Mouse (Mus musculus) brain, embryonic 14.5 days (tissue): ENCODE data around the gene Chrnd.

ENCODE experiments used
- CTCF ChIP-seq: fragments of 200-500 bp; IDR thresholded peaks from 2 replicates; pipeline ENCODE4 v1.5.1; 2012; ENCODE audit warnings: inconsistent platforms, mild to moderate bottlenecking, moderate library complexity, borderline replicate concordance; ENCODE audit not compliant: insufficient read depth, insufficient read length; ENCODE audit errors: extremely low read depth
- POLR2A ChIP-seq: fragments of 200-500 bp; IDR thresholded peaks from 2 replicates; pipeline ENCODE4 v1.6.1; 2012; ENCODE audit warnings: mild to moderate bottlenecking, inconsistent platforms, borderline replicate concordance; ENCODE audit not compliant: poor library complexity, insufficient read depth, insufficient read length, severe bottlenecking; ENCODE audit errors: extremely low read depth

- TF ChIP-seq CTCF = no peak
- TF ChIP-seq POLR2A = no peak
These were observed 31.0 kb upstream of the Chrnd start for GRCm38 (mm10) chr1:87159396-87159795.
